Mouse (Mus musculus): ENCODE measurements around the gene Iqschfp.
"Not testable (repeated sequence)": the region's sequence is repeated elsewhere in the genome, so short reads cannot be mapped to it uniquely, and the experiment has no call there.

Iqschfp gene

GRCm38 (mm10) chr3:68071395-68072386, 179.7 kb downstream of the Iqschfp start:
- DNase-seq (ENCODE audit: low spot score): no peak

GRCm38 (mm10) chr3:68077406-68077805, 185.4 kb downstream of the Iqschfp start:
- no peak for DNase-seq (ENCODE audit: low spot score)

- peak; percentile 19 for DNase-seq (ENCODE audit: low spot score)
Observed at GRCm38 (mm10) chr3:68085024-68085423, 193.0 kb downstream of the Iqschfp start.

GRCm38 (mm10) chr3:68092108-68092507, 200.1 kb downstream of the Iqschfp start:
- DNase-seq (ENCODE audit: low spot score): no peak

GRCm38 (mm10) chr3:68096724-68097431, 204.8 kb downstream of the Iqschfp start:
- DNase-seq (ENCODE audit: low spot score): no peak

- not testable (repeated sequence) for DNase-seq (ENCODE audit: low spot score)
Observed at GRCm38 (mm10) chr3:68099561-68099960, 207.5 kb downstream of the Iqschfp start.

GRCm38 (mm10) chr3:68101343-68101742, 209.3 kb downstream of the Iqschfp start:
- no peak for DNase-seq (ENCODE audit: low spot score)

- DNase-seq (ENCODE audit: low spot score): no peak
Observed at GRCm38 (mm10) chr3:68105081-68105685, 213.2 kb downstream of the Iqschfp start.

- DNase-seq (ENCODE audit: low spot score): no peak
Observed at GRCm38 (mm10) chr3:68121338-68121737, 229.3 kb downstream of the Iqschfp start.

- no peak for DNase-seq (ENCODE audit: low spot score)
Observed at GRCm38 (mm10) chr3:68126284-68126856, 234.3 kb downstream of the Iqschfp start.

- DNase-seq (ENCODE audit: low spot score): no peak
Observed at GRCm38 (mm10) chr3:68130386-68130785, 238.4 kb downstream of the Iqschfp start.

GRCm38 (mm10) chr3:68138833-68139627, 247.0 kb downstream of the Iqschfp start:
- no peak for DNase-seq (ENCODE audit: low spot score)

- DNase-seq (ENCODE audit: low spot score): no peak
Observed at GRCm38 (mm10) chr3:68150688-68151087, 258.7 kb downstream of the Iqschfp start.

- no peak for DNase-seq (ENCODE audit: low spot score)
Observed at GRCm38 (mm10) chr3:68160175-68160574, 268.1 kb downstream of the Iqschfp start.

- DNase-seq (ENCODE audit: low spot score): no peak
Observed at GRCm38 (mm10) chr3:68160760-68161159, 268.7 kb downstream of the Iqschfp start.

- DNase-seq (ENCODE audit: low spot score): no peak
Observed at GRCm38 (mm10) chr3:68178248-68178647, 286.2 kb downstream of the Iqschfp start.

- no peak for DNase-seq (ENCODE audit: low spot score)
Observed at GRCm38 (mm10) chr3:68187471-68187870, 295.4 kb downstream of the Iqschfp start.

- DNase-seq (ENCODE audit: low spot score): no peak
Observed at GRCm38 (mm10) chr3:68189100-68189499, 297.1 kb downstream of the Iqschfp start.

- DNase-seq (ENCODE audit: low spot score): no peak
Observed at GRCm38 (mm10) chr3:68196933-68197332, 304.9 kb downstream of the Iqschfp start.

GRCm38 (mm10) chr3:68201214-68201613, 309.2 kb downstream of the Iqschfp start:
- peak; percentile 8 for DNase-seq (ENCODE audit: low spot score)

Measured in embryo, embryonic 10 days (tissue).